Mouse (Mus musculus): ENCODE measurements at regions not wholly inside any gene's neighbourhood (a gene's known extent, or its start where the extent isn't known, plus 50 kb on each side); places are given as distances from the start of the nearest gene placed in this dataset.

- TF ChIP-seq CTCF (IDR thresholded peaks at IDR 0.05; ENCODE audit: extremely low read depth, insufficient read length, insufficient replicate concordance, low read depth, low read length), result no peak
- no peak for TF ChIP-seq POLR2A (IDR thresholded peaks at IDR 0.05; ENCODE audit: low read depth, low read length)
Observed at GRCm38 (mm10) chr12:71619561-71619960, 211.3 kb upstream of the Daam1 start.

Data from small intestine, adult 2 months (tissue).